Mouse (Mus musculus) MEL (cell line): ENCODE data around the gene Fam169b. TPM values are rescaled to one million over a fixed set of nuclear protein-coding genes. Genes with fewer than 3 reads are reported as not detected.

ENCODE experiments used
- DNase-seq: peaks from one replicate; pipeline ENCODE4 v3.0.0; 2011; ENCODE audit warnings: low read depth, low spot score
- H3K27ac ChIP-seq: 2 replicates; pipeline ENCODE4 v1.5.1; 2012; ENCODE audit warnings: low read depth, mild to moderate bottlenecking, control low read depth, low read length, moderate library complexity; ENCODE audit not compliant: control insufficient read depth
- H3K27me3 ChIP-seq, 2 experiments: fragments of 150-350 bp in 1 of 2; sonication (generic) in 1 of 2; 2 replicates each; pipeline ENCODE4 v1.6.1; 2012; ENCODE audit warnings: low read length in 2 of 2, mild to moderate bottlenecking in 2 of 2, improper control_type of control experiment in 1 of 2, moderate library complexity in 1 of 2; ENCODE audit not compliant: insufficient read depth in 2 of 2, control insufficient read depth in 1 of 2
- H3K36me3 ChIP-seq, 2 experiments: 2 replicates each; pipeline ENCODE4 v1.6.1; 2012 to 2014; ENCODE audit warnings: low read length in 2 of 2, improper control_type of control experiment in 1 of 2, inconsistent platforms in 1 of 2, mild to moderate bottlenecking in 1 of 2; ENCODE audit not compliant: insufficient read depth in 2 of 2, control insufficient read depth in 1 of 2
- H3K4me1 ChIP-seq, 2 experiments: fragments of 150-350 bp in 1 of 2; sonication (generic) in 1 of 2; 2 replicates each; pipeline ENCODE4 v1.6.1; 2012; ENCODE audit warnings: low read length in 2 of 2, improper control_type of control experiment in 1 of 2, mild to moderate bottlenecking in 1 of 2; ENCODE audit not compliant: insufficient read depth in 2 of 2, control insufficient read depth in 1 of 2
- H3K4me3 ChIP-seq, 2 experiments: fragments of 150-350 bp in 1 of 2; sonication (generic) in 1 of 2; 2 replicates each; pipeline ENCODE4 v1.5.1; 2012; ENCODE audit warnings: low read depth in 2 of 2, low read length in 2 of 2, mild to moderate bottlenecking in 2 of 2, moderate library complexity in 2 of 2, control low read depth in 1 of 2, improper control_type of control experiment in 1 of 2; ENCODE audit not compliant: control insufficient read depth in 1 of 2, insufficient read depth in 1 of 2
- H3K79me2 ChIP-seq: 2 replicates; pipeline ENCODE4 v1.6.1; 2012; ENCODE audit warnings: mild to moderate bottlenecking, low read length, moderate library complexity; ENCODE audit not compliant: control insufficient read depth, poor library complexity, insufficient read depth
- H3K9ac ChIP-seq: 2 replicates; pipeline ENCODE4 v1.6.1; 2012; ENCODE audit warnings: low read depth, mild to moderate bottlenecking, control low read depth, low read length, moderate library complexity; ENCODE audit not compliant: control insufficient read depth, poor library complexity, severe bottlenecking
- H3K9me3 ChIP-seq: fragments of 150-350 bp; sonication (generic); replicated peaks from 2 replicates; pipeline ENCODE4 v1.6.1; 2012; ENCODE audit warnings: mild to moderate bottlenecking, low read length, improper control_type of control experiment, moderate library complexity; ENCODE audit not compliant: insufficient read depth
- CHD2 ChIP-seq: IDR thresholded peaks from 2 replicates; pipeline ENCODE4 v1.6.1; 2011; ENCODE audit warnings: low read length, improper control_type of control experiment
- ELF1 ChIP-seq: IDR thresholded peaks from 2 replicates; pipeline ENCODE4 v1.6.1; 2014; ENCODE audit warnings: low read depth, mild to moderate bottlenecking, inconsistent platforms, low read length, improper control_type of control experiment, moderate library complexity
- ETS1 ChIP-seq: IDR thresholded peaks from 2 replicates; pipeline ENCODE4 v1.6.1; 2012; ENCODE audit warnings: low read depth, mild to moderate bottlenecking, inconsistent platforms, low read length, improper control_type of control experiment, moderate library complexity
- GABPA ChIP-seq: IDR thresholded peaks from 2 replicates; pipeline ENCODE4 v1.6.1; 2012; ENCODE audit warnings: low read depth, mild to moderate bottlenecking, inconsistent platforms, low read length, improper control_type of control experiment, moderate library complexity
- KAT2A ChIP-seq: conservative IDR thresholded peaks from 2 replicates; pipeline ENCODE4 v1.6.1; 2012; ENCODE audit warnings: low read depth, low read length, improper control_type of control experiment, inconsistent platforms
- MAFK ChIP-seq: IDR thresholded peaks from 2 replicates; pipeline ENCODE4 v1.6.1; 2011; ENCODE audit warnings: low read depth, mild to moderate bottlenecking, low read length, improper control_type of control experiment, borderline replicate concordance
- MAX ChIP-seq: IDR thresholded peaks from 2 replicates; pipeline ENCODE4 v1.6.1; 2011; ENCODE audit warnings: low read length, improper control_type of control experiment
- MEF2A ChIP-seq: IDR thresholded peaks from 2 replicates; pipeline ENCODE4 v1.6.1; 2014; ENCODE audit warnings: low read depth, mild to moderate bottlenecking, inconsistent platforms, low read length, improper control_type of control experiment; ENCODE audit not compliant: poor library complexity, insufficient replicate concordance, severe bottlenecking; ENCODE audit errors: extremely low read depth
- MXI1 ChIP-seq: IDR thresholded peaks from 2 replicates; pipeline ENCODE4 v1.6.1; 2011; ENCODE audit warnings: mild to moderate bottlenecking, low read depth, low read length, improper control_type of control experiment
- NRF1 ChIP-seq: IDR thresholded peaks from 2 replicates; pipeline ENCODE4 v1.6.1; 2014; ENCODE audit warnings: low read depth, mild to moderate bottlenecking, inconsistent platforms, low read length, improper control_type of control experiment, moderate library complexity; ENCODE audit not compliant: poor library complexity, insufficient read depth, severe bottlenecking
- POLR2AphosphoS2 ChIP-seq: IDR thresholded peaks from 2 replicates; pipeline ENCODE4 v1.6.1; 2011; ENCODE audit warnings: low read length, improper control_type of control experiment
- POLR2AphosphoS5 ChIP-seq: IDR thresholded peaks from 2 replicates; pipeline ENCODE4 v1.6.1; 2012; ENCODE audit warnings: low read depth, borderline replicate concordance, mild to moderate bottlenecking, inconsistent platforms, low read length, moderate library complexity, mixed read lengths
- RAD21 ChIP-seq: IDR thresholded peaks from 2 replicates; pipeline ENCODE4 v1.6.1; 2011; ENCODE audit warnings: mild to moderate bottlenecking, low read depth, low read length, improper control_type of control experiment
- RCOR1 ChIP-seq: IDR thresholded peaks from 2 replicates; pipeline ENCODE4 v1.6.1; 2012; ENCODE audit warnings: low read depth, mild to moderate bottlenecking, inconsistent platforms, low read length, improper control_type of control experiment
- TAL1 ChIP-seq: IDR thresholded peaks from 2 replicates; pipeline ENCODE4 v1.6.1; 2012; ENCODE audit warnings: mild to moderate bottlenecking, inconsistent platforms, low read length, moderate library complexity, mixed read lengths
- TBP ChIP-seq: IDR thresholded peaks from 2 replicates; pipeline ENCODE4 v1.8.0; 2011; ENCODE audit warnings: low read depth, low read length, improper control_type of control experiment
- UBTF ChIP-seq: IDR thresholded peaks from 2 replicates; pipeline ENCODE4 v1.6.1; 2012; ENCODE audit warnings: low read depth, mild to moderate bottlenecking, inconsistent platforms, low read length, improper control_type of control experiment, moderate library complexity, borderline replicate concordance; ENCODE audit not compliant: insufficient read depth
- USF2 ChIP-seq, 2 experiments: IDR thresholded peaks; 2 replicates each; pipeline ENCODE4 v1.6.1; 2011 to 2012; ENCODE audit warnings: improper control_type of control experiment in 2 of 2, low read length in 2 of 2, borderline replicate concordance in 1 of 2, inconsistent platforms in 1 of 2, low read depth in 1 of 2, mild to moderate bottlenecking in 1 of 2; ENCODE audit not compliant: insufficient read depth in 1 of 2
- polyA plus RNA-seq, 2 experiments: library from polyadenylated mRNA; stranded (reverse) in 1 of 2; unstranded in 1 of 2; fragments of >175 nt in 1 of 2; fragments of >200 nt in 1 of 2; gene quantifications; 2 replicates each; pipeline versions ENCODE4 v1.2.1 to v1.2.4; 2012; ENCODE audit warnings: low replicate concordance in 2 of 2, low read depth in 1 of 2; ENCODE audit not compliant: insufficient read length in 2 of 2, insufficient read depth in 1 of 2, missing spikeins in 1 of 2
- total RNA-seq: library from RNA; depleted of rRNA; stranded (reverse); fragments of 300-350 nt; gene quantifications from 2 replicates; pipeline ENCODE4 v1.2.3, GENCODE M21; 2012

Gene Fam169b
- total and polyA plus RNA-seq, 3 experiments: not detected

GRCm38 (mm10) chr7:68313038-68313782 lies 39.6 kb downstream of the Fam169b start:
- no peaks in the 10 kb centered on the region for H3K79me2 ChIP-seq
- no peak overlapping the region for H3K9ac ChIP-seq
- TF ChIP-seq POLR2AphosphoS5 (no peak), ETS1 (no peak), RAD21 (no peak), MXI1 (no peak), KAT2A (no peak), MAFK (no peak), TBP (no peak), USF2 (IDR thresholded peaks at IDR 0.05; ENCODE audit: borderline replicate concordance in 1 of 2, insufficient read depth in 1 of 2, low read depth in 1 of 2, low read length in 2 of 2) (no peak), TAL1 (no peak), NRF1 (no peak), MAX (no peak), GABPA (no peak), MEF2A (no peak), UBTF (no peak), POLR2AphosphoS2 (no peak), CHD2 (no peak), ELF1 (no peak)
- H3K4me3 ChIP-seq: no peak overlapping the region
- H3K27ac ChIP-seq: no peak overlapping the region
- DNase-seq: no peak
- peaks cover 0 to 3% of the 10 kb centered on the region in 2 experiments; a peak in 1 of 4 replicates for H3K27me3 ChIP-seq
- H3K4me1 ChIP-seq: no peaks in the 10 kb centered on the region
- no peaks in the 10 kb centered on the region for H3K36me3 ChIP-seq
- no peaks in the 10 kb centered on the region for H3K9me3 ChIP-seq

- no peak overlapping the region for H3K27ac ChIP-seq
- H3K9ac ChIP-seq: no peak overlapping the region
- no peaks in the 10 kb centered on the region for H3K4me1 ChIP-seq
- no peak for DNase-seq
- H3K9me3 ChIP-seq: no peaks in the 10 kb centered on the region
- no peak overlapping the region for H3K4me3 ChIP-seq
- H3K27me3 ChIP-seq: peaks cover 0 to 3% of the 10 kb centered on the region in 2 experiments; a peak in 1 of 4 replicates
- H3K79me2 ChIP-seq: no peaks in the 10 kb centered on the region
- TF ChIP-seq RCOR1: no peak
- no peaks in the 10 kb centered on the region for H3K36me3 ChIP-seq
Observed at GRCm38 (mm10) chr7:68314286-68314685, 40.6 kb downstream of the Fam169b start.
